Mouse (Mus musculus) small intestine, adult 2 months (tissue): Measurements from ENCODE around the gene Gba. TPM values are rescaled to one million over a fixed set of nuclear protein-coding genes. Genes with fewer than 3 reads are reported as not detected.
A peak's percentile ranks its signal among the peaks of the same experiment; 100 is the strongest.
"Not testable (repeated sequence)": the region's sequence is repeated elsewhere in the genome, so short reads cannot be mapped to it uniquely, and the experiment has no call there.

Source experiments
- H3K27ac ChIP-seq: fragments of 200-500 bp; 2 replicates; pipeline ENCODE4 v1.5.1; 2012; ENCODE audit warnings: low read depth, low read length, control low read depth, inconsistent platforms; ENCODE audit not compliant: insufficient read depth
- H3K27me3 ChIP-seq: fragments of 200-500 bp; 2 replicates; pipeline ENCODE4 v1.6.1; 2012; ENCODE audit warnings: mild to moderate bottlenecking, moderate library complexity, low read length, inconsistent platforms; ENCODE audit not compliant: control insufficient read depth, insufficient read depth
- H3K36me3 ChIP-seq: fragments of 200-500 bp; 2 replicates; pipeline ENCODE4 v1.6.1; 2012; ENCODE audit warnings: mild to moderate bottlenecking, low read length, control low read depth, inconsistent platforms; ENCODE audit not compliant: control insufficient read depth, insufficient read depth
- H3K4me1 ChIP-seq: fragments of 200-500 bp; 2 replicates; pipeline ENCODE4 v1.6.1; 2012; ENCODE audit warnings: low read length, inconsistent platforms, mixed read lengths; ENCODE audit not compliant: control insufficient read depth, insufficient read depth, insufficient read length
- H3K4me3 ChIP-seq: fragments of 200-500 bp; 2 replicates; pipeline ENCODE4 v1.5.1; 2012; ENCODE audit warnings: low read depth, mild to moderate bottlenecking, control low read depth, inconsistent platforms, low read length, moderate library complexity
- CTCF ChIP-seq: fragments of 200-500 bp; IDR thresholded peaks from 2 replicates; pipeline ENCODE4 v1.5.1; 2012; ENCODE audit warnings: low read depth, mild to moderate bottlenecking, control low read depth, inconsistent platforms, low read length, moderate library complexity, mixed read lengths; ENCODE audit not compliant: insufficient replicate concordance, insufficient read length; ENCODE audit errors: extremely low read depth
- POLR2A ChIP-seq: fragments of 200-500 bp; IDR thresholded peaks from 2 replicates; pipeline ENCODE4 v1.6.1; 2012; ENCODE audit warnings: low read depth, mild to moderate bottlenecking, control low read depth, inconsistent platforms, low read length, moderate library complexity
- WGBS: fragments of 180-500 bp; shearing (Covaris S2); methylation state at CpG from one replicate; pipeline ENCODE4 v1.1.7; 2018; 5-methylcytosine and 5-hydroxymethylcytosine counted together
- polyA plus RNA-seq: library from polyadenylated mRNA; depleted of rRNA; stranded (reverse); fragments of >200 nt; gene quantifications from 2 replicates; pipeline ENCODE4 v1.2.3, GENCODE M21; 2012

Gba gene
- polyA plus RNA-seq, 1 experiment, result 70.6 TPM

GRCm38 (mm10) chr3:89208736-89209135, 6.0 kb downstream of the Gba start:
- Histone ChIP-seq H3K4me3 (no peak overlapping the region), H3K4me1 (peaks cover 3% of the 10 kb centered on the region; the same call in 1 of the 2 replicates), H3K36me3 (peaks cover 63% of the 10 kb centered on the region), H3K27ac (no peak overlapping the region), H3K27me3 (no peaks in the 10 kb centered on the region)
- WGBS, result 85% methylated on average over 6 of the region's 6 CpGs
- TF ChIP-seq CTCF (no peak), POLR2A (no peak)

- 93% methylated on average over 7 of the region's 7 CpGs for WGBS
- Histone ChIP-seq H3K27me3 (no peaks in the 10 kb centered on the region), H3K4me3 (no peak overlapping the region), H3K27ac (no peak overlapping the region), H3K36me3 (peaks cover 56% of the 10 kb centered on the region), H3K4me1 (peaks cover 3% of the 10 kb centered on the region; the same call in 1 of the 2 replicates)
- TF ChIP-seq POLR2A (no peak), CTCF (no peak)
These were observed 7.0 kb downstream of the Gba start for GRCm38 (mm10) chr3:89209731-89210130.

GRCm38 (mm10) chr3:89210162-89210561, 7.4 kb downstream of the Gba start:
- H3K27me3 ChIP-seq, result no peaks in the 10 kb centered on the region
- peaks cover 3% of the 10 kb centered on the region; the same call in 1 of the 2 replicates for H3K4me1 ChIP-seq
- H3K27ac ChIP-seq, result no peak overlapping the region
- peaks cover 51% of the 10 kb centered on the region for H3K36me3 ChIP-seq
- WGBS, result 63% methylated on average over 13 of the region's 13 CpGs
- TF ChIP-seq POLR2A (no peak), CTCF (no peak)
- no peak overlapping the region for H3K4me3 ChIP-seq

GRCm38 (mm10) chr3:89210731-89211130, 8.0 kb downstream of the Gba start:
- no peak for TF ChIP-seq CTCF
- no peak for TF ChIP-seq POLR2A
- no peak overlapping the region for H3K4me3 ChIP-seq
- 59% methylated on average over 7 of the region's 7 CpGs for WGBS
- peaks cover 3% of the 10 kb centered on the region; the same call in 1 of the 2 replicates for H3K4me1 ChIP-seq
- no peak overlapping the region for H3K27ac ChIP-seq
- no peaks in the 10 kb centered on the region for H3K27me3 ChIP-seq
- peaks cover 46% of the 10 kb centered on the region for H3K36me3 ChIP-seq

GRCm38 (mm10) chr3:89213803-89214530, 11.2 kb downstream of the Gba start:
- H3K27me3 ChIP-seq, result no peaks in the 10 kb centered on the region
- peaks cover 15% of the 10 kb centered on the region for H3K36me3 ChIP-seq
- peak overlapping the region; percentile 72 for H3K4me3 ChIP-seq
- under 1% methylated on average over 69 of the region's 69 CpGs for WGBS
- H3K4me1 ChIP-seq, result peaks cover 3% of the 10 kb centered on the region; the same call in 1 of the 2 replicates
- H3K27ac ChIP-seq, result peak overlapping the region; percentile 73
- peak; percentile 54; the same call in 1 of the 2 replicates for TF ChIP-seq POLR2A
- TF ChIP-seq CTCF, result no peak

GRCm38 (mm10) chr3:89214681-89215411, 12.1 kb downstream of the Gba start, which contains the start of gene Thbs3:
Gene Thbs3 (plus strand): TSS chr3:89215180.
- Histone ChIP-seq H3K27me3 (no peaks in the 10 kb centered on the region), H3K4me1 (peaks cover 3% of the 10 kb centered on the region; the same call in 1 of the 2 replicates), H3K27ac (peak within 1 kb of the TSS; percentile 73), H3K36me3 (peaks cover 7% of the 10 kb centered on the region), H3K4me3 (peak within 1 kb of the TSS; percentile 72)
- TF ChIP-seq CTCF (no peak), POLR2A (no peak)
- WGBS, result 7% methylated on average over 19 of the region's 19 CpGs

GRCm38 (mm10) chr3:89215853-89216252, 13.1 kb downstream of the Gba start:
- Histone ChIP-seq H3K36me3 (no peaks in the 10 kb centered on the region), H3K27me3 (no peaks in the 10 kb centered on the region), H3K27ac (no peak overlapping the region), H3K4me1 (peaks cover 3% of the 10 kb centered on the region; the same call in 1 of the 2 replicates), H3K4me3 (peak overlapping the region; percentile 33)
- TF ChIP-seq POLR2A (no peak), CTCF (peak; percentile 85; the same call in 1 of the 2 replicates)
- 0% methylated on average over 6 of the region's 6 CpGs for WGBS

- H3K4me3 ChIP-seq, H3K4me1 ChIP-seq, H3K27me3 ChIP-seq, H3K27ac ChIP-seq, H3K36me3 ChIP-seq: not testable (repeated sequence)
- WGBS, result 73% methylated on average over 7 of the region's 7 CpGs
These were observed 13.7 kb downstream of the Gba start for GRCm38 (mm10) chr3:89216407-89216806.
